Mouse (Mus musculus): ENCODE measurements around the gene Cyld. TPM values are rescaled to one million over a fixed set of nuclear protein-coding genes. Genes with fewer than 3 reads are reported as not detected.

Gene Cyld
- total RNA-seq (2023), result 10 to 100 TPM; 62.5 to 66.7 TPM

DNA sequence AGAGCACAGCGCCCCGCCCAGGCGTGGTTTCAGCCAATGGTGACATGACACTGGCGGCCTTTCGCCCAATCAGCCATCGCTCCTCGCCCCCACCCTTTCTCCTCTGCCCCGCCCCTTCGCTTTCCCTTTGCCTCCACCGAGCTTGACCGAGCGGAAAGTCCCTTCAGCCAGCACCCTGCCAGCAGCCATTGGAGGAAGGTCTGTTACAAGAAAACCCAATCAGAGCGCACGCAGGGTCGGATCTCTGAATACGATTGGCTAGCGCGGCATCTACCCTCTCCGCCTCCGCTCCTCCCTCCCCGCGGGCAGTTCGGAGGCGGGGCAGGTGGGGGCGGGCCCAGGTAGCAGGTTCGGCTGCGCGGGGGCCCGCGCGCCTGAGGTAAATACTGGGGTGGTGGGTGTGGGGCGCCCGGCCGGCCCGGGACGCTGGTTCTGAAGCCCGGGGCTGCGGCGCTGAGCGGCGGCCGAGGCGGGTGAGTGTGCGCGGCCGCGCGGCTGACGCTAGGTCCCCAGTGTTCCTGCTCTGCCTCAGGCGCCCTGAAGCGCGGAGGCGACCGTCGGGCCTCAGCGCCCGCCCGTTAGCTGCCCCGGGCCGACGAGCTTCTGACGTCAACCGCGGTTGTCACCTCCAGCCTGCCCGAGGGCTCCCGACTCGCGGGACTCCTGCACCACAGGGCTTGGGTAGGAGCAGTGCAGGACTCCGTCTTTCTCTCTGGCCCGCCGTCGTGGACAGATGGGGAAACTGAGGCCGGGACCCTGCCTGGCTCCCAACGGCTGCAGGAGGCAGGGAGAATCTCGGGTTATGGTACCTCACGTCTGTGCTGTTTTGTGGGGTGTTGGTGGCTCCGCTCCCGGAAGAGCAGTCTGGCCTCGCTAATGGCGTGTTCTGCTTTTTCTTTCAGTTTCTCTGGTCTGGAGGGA, at the start of gene Cyld:
Cyld (plus strand) TSS at position 308 of the 921 bp plus-strand sequence.

Other genes with a start within 250 kb of the Cyld start
- gene Nkd1, start 175.7 kb upstream of the Cyld start, total RNA-seq (2023), result not detected
- 100 to 1,000 TPM; 128 to 145 TPM for gene Snx20, start 60.9 kb upstream of the Cyld start, total RNA-seq (2023)
- gene Nod2, start 49.7 kb upstream of the Cyld start, total RNA-seq (2023), result 10 to 100 TPM; 35.5 to 38.2 TPM